Mouse (Mus musculus) CH12.LX (cell line): ENCODE data around the gene Hcls1. TPM values are rescaled to one million over a fixed set of nuclear protein-coding genes. Genes with fewer than 3 reads are reported as not detected.

ENCODE experiments used
- DNase-seq: peaks from one replicate; pipeline ENCODE4 v3.0.0-alpha.2; 2013; ENCODE audit errors: extremely low read depth
- H3K27ac ChIP-seq: 2 replicates; pipeline ENCODE4 v1.5.1; 2012; ENCODE audit warnings: low read depth, mild to moderate bottlenecking, control low read depth, moderate library complexity; ENCODE audit not compliant: insufficient read depth
- H3K27me3 ChIP-seq: replicated peaks from 2 replicates; pipeline ENCODE3; 2012; ENCODE audit warnings: inconsistent platforms
- H3K36me3 ChIP-seq, 2 experiments: replicated peaks in 1 of 2; 2 replicates each; pipeline versions ENCODE3 to v1.6.1; 2012; ENCODE audit warnings: inconsistent platforms in 1 of 2, low read length in 1 of 2, mild to moderate bottlenecking in 1 of 2, mixed read lengths in 1 of 2, moderate library complexity in 1 of 2; ENCODE audit not compliant: control insufficient read depth in 1 of 2, insufficient read depth in 1 of 2
- H3K4me1 ChIP-seq, 2 experiments: 2 replicates each; pipeline ENCODE4 v1.6.1; 2012; ENCODE audit warnings: inconsistent platforms in 1 of 2, moderate library complexity in 1 of 2; ENCODE audit not compliant: insufficient read depth in 2 of 2, control insufficient read depth in 1 of 2
- H3K4me2 ChIP-seq: 2 replicates; pipeline ENCODE4 v1.6.1; 2012; ENCODE audit warnings: low read depth, mild to moderate bottlenecking, control low read depth; ENCODE audit not compliant: poor library complexity, insufficient read depth, severe bottlenecking
- H3K4me3 ChIP-seq, 3 experiments: fragments of 150-350 bp in 1 of 3; sonication (generic) in 1 of 3; replicated peaks in 1 of 3; 2 replicates each; pipeline versions ENCODE3 to v1.5.1; 2011 to 2012; ENCODE audit warnings: low read depth in 2 of 3, low read length in 2 of 3, mild to moderate bottlenecking in 2 of 3, moderate library complexity in 2 of 3, control low read depth in 1 of 3, improper control_type of control experiment in 1 of 3, inconsistent platforms in 1 of 3, mixed read lengths in 1 of 3; ENCODE audit not compliant: poor library complexity in 1 of 3
- H3K79me2 ChIP-seq: replicated peaks from 2 replicates; pipeline ENCODE4 v1.6.1; 2012; ENCODE audit warnings: mild to moderate bottlenecking, moderate library complexity; ENCODE audit not compliant: control insufficient read depth, poor library complexity, insufficient read depth, severe bottlenecking; ENCODE audit errors: extremely low read depth
- H3K9ac ChIP-seq: 2 replicates; pipeline ENCODE4 v1.6.1; 2012; ENCODE audit warnings: low read depth, mild to moderate bottlenecking, control low read depth, moderate library complexity; ENCODE audit not compliant: insufficient read depth
- H3K9me3 ChIP-seq: replicated peaks from 2 replicates; pipeline ENCODE3; 2012; ENCODE audit warnings: low read length, inconsistent platforms, mixed read lengths
- BHLHE40 ChIP-seq: IDR thresholded peaks from 2 replicates; pipeline ENCODE4 v1.6.1; 2011; ENCODE audit warnings: mild to moderate bottlenecking, low read depth, low read length, improper control_type of control experiment
- CHD1 ChIP-seq: IDR thresholded peaks from 2 replicates; pipeline ENCODE4 v1.6.1; 2012; ENCODE audit warnings: low read depth, low read length, improper control_type of control experiment, inconsistent platforms
- CHD2 ChIP-seq: IDR thresholded peaks from 2 replicates; pipeline ENCODE4 v1.6.1; 2011; ENCODE audit warnings: low read length, improper control_type of control experiment
- E2F4 ChIP-seq: IDR thresholded peaks from 2 replicates; pipeline ENCODE4 v1.6.1; 2011; ENCODE audit warnings: low read depth, low read length, improper control_type of control experiment; ENCODE audit not compliant: insufficient replicate concordance
- ELF1 ChIP-seq: IDR thresholded peaks from 2 replicates; pipeline ENCODE4 v1.6.1; 2014; ENCODE audit warnings: low read depth, mild to moderate bottlenecking, inconsistent platforms, low read length, improper control_type of control experiment
- EP300 ChIP-seq: IDR thresholded peaks from 2 replicates; pipeline ENCODE4 v1.6.1; 2011; ENCODE audit warnings: low read length, improper control_type of control experiment
- ETS1 ChIP-seq: conservative IDR thresholded peaks from 2 replicates; pipeline ENCODE4 v1.6.1; 2012; ENCODE audit warnings: low read depth, mild to moderate bottlenecking, inconsistent platforms, low read length, improper control_type of control experiment, moderate library complexity
- GABPA ChIP-seq: IDR thresholded peaks from 2 replicates; pipeline ENCODE4 v1.6.1; 2012; ENCODE audit warnings: low read depth, low read length, improper control_type of control experiment, inconsistent platforms; ENCODE audit not compliant: insufficient replicate concordance
- IRF4 ChIP-seq: IDR thresholded peaks from 2 replicates; pipeline ENCODE4 v1.6.1; 2014; ENCODE audit warnings: low read depth, mild to moderate bottlenecking, inconsistent platforms, low read length, improper control_type of control experiment
- JUN ChIP-seq: IDR thresholded peaks from 2 replicates; pipeline ENCODE4 v1.6.1; 2011; ENCODE audit warnings: low read depth, mild to moderate bottlenecking, low read length, improper control_type of control experiment, moderate library complexity; ENCODE audit not compliant: insufficient read depth
- JUND ChIP-seq: conservative IDR thresholded peaks from 2 replicates; pipeline ENCODE4 v1.6.1; 2011; ENCODE audit warnings: low read depth, low read length, improper control_type of control experiment
- MAFK ChIP-seq: IDR thresholded peaks from 2 replicates; pipeline ENCODE4 v1.6.1; 2011; ENCODE audit warnings: low read length, improper control_type of control experiment; ENCODE audit not compliant: insufficient replicate concordance
- MAZ ChIP-seq: IDR thresholded peaks from 2 replicates; pipeline ENCODE4 v1.6.1; 2012; ENCODE audit warnings: low read depth, mild to moderate bottlenecking, inconsistent platforms, low read length, improper control_type of control experiment, moderate library complexity
- NELFE ChIP-seq: IDR thresholded peaks from 2 replicates; pipeline ENCODE4 v1.6.1; 2011; ENCODE audit warnings: low read depth, low read length, improper control_type of control experiment
- NRF1 ChIP-seq: IDR thresholded peaks from 2 replicates; pipeline ENCODE4 v1.6.1; 2014; ENCODE audit warnings: low read depth, mild to moderate bottlenecking, inconsistent platforms, low read length, improper control_type of control experiment, moderate library complexity
- PAX5 ChIP-seq: IDR thresholded peaks from 2 replicates; pipeline ENCODE4 v1.6.1; 2012; ENCODE audit warnings: low read length, inconsistent platforms, mixed read lengths
- RAD21 ChIP-seq: IDR thresholded peaks from 2 replicates; pipeline ENCODE4 v1.6.1; 2011; ENCODE audit warnings: low read depth, mild to moderate bottlenecking, low read length, improper control_type of control experiment, moderate library complexity
- RCOR1 ChIP-seq: conservative IDR thresholded peaks from 2 replicates; pipeline ENCODE4 v1.6.1; 2012; ENCODE audit warnings: low read depth, mild to moderate bottlenecking, inconsistent platforms, low read length, improper control_type of control experiment
- SIN3A ChIP-seq: IDR thresholded peaks from 2 replicates; pipeline ENCODE4 v1.6.1; 2012; ENCODE audit warnings: low read length, improper control_type of control experiment, inconsistent platforms
- SMC3 ChIP-seq: IDR thresholded peaks from 2 replicates; pipeline ENCODE4 v1.6.1; 2011; ENCODE audit warnings: low read depth, low read length, improper control_type of control experiment
- TBP ChIP-seq: conservative IDR thresholded peaks from 2 replicates; pipeline ENCODE4 v1.6.1; 2011; ENCODE audit warnings: low read depth, low read length, improper control_type of control experiment
- TCF12 ChIP-seq: IDR thresholded peaks from 2 replicates; pipeline ENCODE4 v1.6.1; 2014; ENCODE audit warnings: low read depth, mild to moderate bottlenecking, inconsistent platforms, low read length, improper control_type of control experiment
- UBTF ChIP-seq: IDR thresholded peaks from 2 replicates; pipeline ENCODE4 v1.6.1; 2012; ENCODE audit warnings: low read depth, mild to moderate bottlenecking, inconsistent platforms, low read length, improper control_type of control experiment, moderate library complexity
- USF1 ChIP-seq: IDR thresholded peaks from 2 replicates; pipeline ENCODE4 v1.6.1; 2014; ENCODE audit warnings: low read depth, mild to moderate bottlenecking, inconsistent platforms, low read length, improper control_type of control experiment
- ZMIZ1 ChIP-seq: IDR thresholded peaks from 2 replicates; pipeline ENCODE4 v1.6.1; 2012; ENCODE audit warnings: low read depth, mild to moderate bottlenecking, inconsistent platforms, low read length, improper control_type of control experiment
- ZNF384 ChIP-seq: IDR thresholded peaks from 2 replicates; pipeline ENCODE4 v1.6.1; 2012; ENCODE audit warnings: low read depth, low read length, improper control_type of control experiment, inconsistent platforms
- dilution Hi-C: fragments of 300-500 bp; cut with MboI; formaldehyde crosslinking; loops from 2 replicates; pipeline ENCODE4 v1.14.3; 2020; ENCODE audit warnings: low sequenced_read_pairs; ENCODE audit not compliant: extremely low pct_unique_long_range_greater_than_20kb, extremely low pct_ligation_motif_present
- in situ Hi-C: fragments of 300-500 bp; cut with MboI; formaldehyde crosslinking; loops from 3 replicates; pipeline ENCODE4 v1.14.3; 2019; ENCODE audit warnings: low sequenced_read_pairs, low pct_ligation_motif_present, low pct_unique_long_range_greater_than_20kb, mixed read lengths
- polyA plus RNA-seq: library from polyadenylated mRNA; unstranded; fragments of >175 nt; gene quantifications from 2 replicates; pipeline ENCODE4 v1.2.1, GENCODE M21; 2012; ENCODE audit warnings: low read depth; ENCODE audit not compliant: insufficient read length
- total RNA-seq, 2 experiments: library from RNA; depleted of rRNA; stranded (reverse); fragments of 300-350 nt in 1 of 2; fragments of >200 nt in 1 of 2; gene quantifications; 2 replicates each; pipeline ENCODE4 v1.2.3; 2012 to 2014

Gene Hcls1
- total and polyA plus RNA-seq, 3 experiments: 222 to 537 (median 302) TPM

GRCm38 (mm10) chr16:36885912-36886311 lies 48.9 kb upstream of the Hcls1 start:
- Histone ChIP-seq H3K4me2 (no peak overlapping the region), H3K36me3 (peaks cover 34 to 56% of the 10 kb centered on the region in 2 experiments), H3K4me1 (peaks cover 2 to 14% of the 10 kb centered on the region in 2 experiments; a peak in 3 of 4 replicates), H3K79me2 (peaks cover 2% of the 10 kb centered on the region), H3K9ac (no peak overlapping the region), H3K27me3 (no peaks in the 10 kb centered on the region), H3K9me3 (no peaks in the 10 kb centered on the region), H3K4me3 (no peak overlapping the region), H3K27ac (no peak overlapping the region)
- no peak for TF ChIP-seq TCF12
- no peak for TF ChIP-seq TBP
- no peak for TF ChIP-seq NRF1
- TF ChIP-seq IRF4: no peak
- TF ChIP-seq ZNF384: no peak
- no peak for TF ChIP-seq UBTF
- TF ChIP-seq ZMIZ1: no peak
- no peak for TF ChIP-seq GABPA
- in situ Hi-C loops: loop anchor here (5.0 kb wide), 1 partner anchor 106 kb away; the partner anchor contains the start of gene Fbxo40
- dilution Hi-C loops: no loop called here
- DNase-seq: no peak

GRCm38 (mm10) chr16:36887546-36887945 lies 47.2 kb upstream of the Hcls1 start:
- H3K4me3 ChIP-seq: no peak overlapping the region
- no peak overlapping the region for H3K9ac ChIP-seq
- H3K79me2 ChIP-seq: peaks cover 2% of the 10 kb centered on the region; the same call in 1 of the 2 replicates
- H3K9me3 ChIP-seq: no peaks in the 10 kb centered on the region
- H3K4me1 ChIP-seq: peaks cover 2 to 14% of the 10 kb centered on the region in 2 experiments; a peak in 3 of 4 replicates
- peaks cover 47 to 71% of the 10 kb centered on the region in 2 experiments for H3K36me3 ChIP-seq
- TF ChIP-seq RCOR1 (no peak), E2F4 (no peak), MAZ (no peak), BHLHE40 (no peak), IRF4 (no peak), PAX5 (no peak), SMC3 (no peak), ELF1 (no peak), ETS1 (no peak), UBTF (no peak), CHD2 (no peak), NELFE (no peak), RAD21 (no peak), MAFK (no peak), USF1 (no peak), JUN (no peak), EP300 (no peak), SIN3A (no peak), JUND (no peak), CHD1 (no peak)
- no peak overlapping the region for H3K27ac ChIP-seq
- in situ Hi-C loops (loop anchor here (5.0 kb wide), 1 partner anchor 105 kb away; the partner anchor contains the start of gene Fbxo40), dilution Hi-C loops (no loop called here)
- H3K27me3 ChIP-seq: no peaks in the 10 kb centered on the region
- no peak for DNase-seq
- no peak overlapping the region for H3K4me2 ChIP-seq
